ENCODE assay signal across 8 mouse cellular contexts in genomic region chr2:120628076-120628865, GRCm38 (mm10). TPM values are rescaled to one million over a fixed set of nuclear protein-coding genes. Genes with fewer than 3 reads are reported as not detected.
DNase-seq lines count a peak whose midpoint lies in the region; ATAC-seq lines count a peak whose summit lies in the region.

No protein-coding gene starts in this region.

- H3K4me3 ChIP-seq in megakaryocyte, embryonic 14.5 days (replicated peaks), result peak overlapping the region; percentile 92
- peak overlapping the region; percentile 60 for H3K4me3 ChIP-seq in limb, embryonic 13.5 days
- peak overlapping the region; percentile 63 for H3K4me3 ChIP-seq in stomach, embryonic 15.5 days (replicated peaks)

- H3K36me3 ChIP-seq in megakaryocyte, embryonic 14.5 days (replicated peaks; ENCODE audit: low read length), result no peaks in the 10 kb centered on the region
- peaks cover 6% of the 10 kb centered on the region; the same call in 1 of the 2 replicates for H3K36me3 ChIP-seq in limb, embryonic 13.5 days
- no peaks in the 10 kb centered on the region for H3K36me3 ChIP-seq in stomach, embryonic 15.5 days

- 0 out of 2 replicates have a peak overlapping the region, but pooled peaks have one; percentile 45 for H3K9ac ChIP-seq in limb, embryonic 13.5 days
- no peak overlapping the region for H3K9ac ChIP-seq in stomach, embryonic 15.5 days

- H3K27me3 ChIP-seq in megakaryocyte, embryonic 14.5 days (replicated peaks), result peaks cover 14% of the 10 kb centered on the region
- H3K27me3 ChIP-seq in limb, embryonic 13.5 days, result no peaks in the 10 kb centered on the region
- no peaks in the 10 kb centered on the region for H3K27me3 ChIP-seq in stomach, embryonic 15.5 days (replicated peaks)

- WGBS in limb, embryonic 13.5 days, result 30% methylated on average over 10 of the region's 10 CpGs
- WGBS in stomach, embryonic 15.5 days, result 26% methylated on average over 10 of the region's 10 CpGs

- ATAC-seq in cerebellum, adult (ENCODE audit: insufficient number of reproducible peaks, low FRiP score, low TSS enrichment), result peak; percentile 5; the same call in 1 of the 2 replicates
- no peak for ATAC-seq in megakaryocyte, adult 5-6 weeks (ENCODE audit: poor library complexity, severe bottlenecking)
- peak; percentile 37 for ATAC-seq in limb, embryonic 13.5 days (ENCODE audit: low FRiP score, low read depth)
- ATAC-seq in stomach, embryonic 15.5 days (ENCODE audit: insufficient read depth, low FRiP score, low read depth), result no peak

- H3K27ac ChIP-seq in limb, embryonic 13.5 days, result no peak overlapping the region
- H3K27ac ChIP-seq in stomach, embryonic 15.5 days, result no peak overlapping the region

- no peak for DNase-seq in cerebellum, adult 11 months
- DNase-seq in left cerebral cortex, adult 18-20 months (ENCODE audit: low spot score in 2 of 2), result no peak
- no peak for DNase-seq in cerebellum, postnatal 4 days (ENCODE audit: low spot score in 2 of 2)

- peak overlapping the region; percentile 77 for H3K4me2 ChIP-seq in limb, embryonic 13.5 days (replicated peaks)
- H3K4me2 ChIP-seq in stomach, embryonic 15.5 days, result peak overlapping the region; percentile 78

- peaks cover 58% of the 10 kb centered on the region for H3K4me1 ChIP-seq in megakaryocyte, embryonic 14.5 days
- peaks cover 11% of the 10 kb centered on the region; the same call in 1 of the 2 replicates for H3K4me1 ChIP-seq in limb, embryonic 13.5 days
- H3K4me1 ChIP-seq in stomach, embryonic 15.5 days, result peaks cover 11% of the 10 kb centered on the region; the same call in 1 of the 2 replicates

- no peaks in the 10 kb centered on the region for H3K9me3 ChIP-seq in megakaryocyte, embryonic 14.5 days
- H3K9me3 ChIP-seq in limb, embryonic 13.5 days, result no peaks in the 10 kb centered on the region
- no peaks in the 10 kb centered on the region for H3K9me3 ChIP-seq in stomach, embryonic 15.5 days

RNA-seq across cellular contexts. Expression of gene Stard9, which starts 0.7 kb away (rescaled TPM):
- polyA plus RNA-seq in megakaryocyte, embryonic 14.5 days (2012; ENCODE audit: insufficient read depth, low replicate concordance), result 0.30 TPM in 1 of 2 replicates, not detected in the other
- 23.6 and 26.2 TPM in 2 replicates for total RNA-seq in megakaryocyte, adult 5-6 weeks (2015)
- total RNA-seq in megakaryocyte, adult 5-6 weeks (2017), result 16.4 and 20.9 TPM in 2 replicates
- polyA plus RNA-seq in limb, embryonic 13.5 days (2015; fragmentation: Nextera tagmentation; extraction: Ambion mirVana), result 5.6 and 5.8 TPM in 2 replicates
- 4.3 and 4.4 TPM in 2 replicates for polyA plus RNA-seq in stomach, embryonic 15.5 days (2015; fragmentation: Nextera tagmentation; extraction: Ambion mirVana)
- 1 to 10 TPM; 6.9 to 8.8 TPM for total RNA-seq in left cerebral cortex, adult 18-20 months (2021)

RNA-seq across cellular contexts. Expression of gene Lrrc57, which starts 19.0 kb away (rescaled TPM):
- polyA plus RNA-seq in megakaryocyte, embryonic 14.5 days (2012; ENCODE audit: insufficient read depth, low replicate concordance), result 2.1 TPM in 1 of 2 replicates, not detected in the other
- 21.2 and 24.6 TPM in 2 replicates for total RNA-seq in megakaryocyte, adult 5-6 weeks (2015)
- 19.6 and 21.3 TPM in 2 replicates for total RNA-seq in megakaryocyte, adult 5-6 weeks (2017)
- polyA plus RNA-seq in limb, embryonic 13.5 days (2015; fragmentation: Nextera tagmentation; extraction: Ambion mirVana), result 26.3 and 27.9 TPM in 2 replicates
- 17.8 and 19.9 TPM in 2 replicates for polyA plus RNA-seq in stomach, embryonic 15.5 days (2015; fragmentation: Nextera tagmentation; extraction: Ambion mirVana)
- 10 to 100 TPM; 43.6 to 44.7 TPM for total RNA-seq in left cerebral cortex, adult 18-20 months (2021)

RNA-seq across cellular contexts. Expression of gene Haus2, which starts 19.1 kb away (rescaled TPM):
- 0.89 and 1.6 TPM in 2 replicates for polyA plus RNA-seq in megakaryocyte, embryonic 14.5 days (2012; ENCODE audit: insufficient read depth, low replicate concordance)
- 15.6 and 20.1 TPM in 2 replicates for total RNA-seq in megakaryocyte, adult 5-6 weeks (2015)
- total RNA-seq in megakaryocyte, adult 5-6 weeks (2017), result 7.8 and 12.1 TPM in 2 replicates
- 26.4 and 27.1 TPM in 2 replicates for polyA plus RNA-seq in limb, embryonic 13.5 days (2015; fragmentation: Nextera tagmentation; extraction: Ambion mirVana)
- 21.7 and 23.0 TPM in 2 replicates for polyA plus RNA-seq in stomach, embryonic 15.5 days (2015; fragmentation: Nextera tagmentation; extraction: Ambion mirVana)
- 10 to 100 TPM; 13.1 to 14.9 TPM for total RNA-seq in left cerebral cortex, adult 18-20 months (2021)

Comparison
In these comparisons a context has a peak if more than half of its experiments do, and no peak if none do; other contexts are left out.
1. ATAC-seq: peak in cerebellum, adult (single experiment) and limb, embryonic 13.5 days (single experiment); none in megakaryocyte, adult 5-6 weeks (single experiment) and stomach, embryonic 15.5 days (single experiment).
2. Peak in every context shown above with its lines, with median percentiles within 50 percentile points of each other: H3K4me3 ChIP-seq.